Mouse (Mus musculus) cortical plate, adult 2 months (tissue): ENCODE measurements around the gene Xcl1.

Experiments used
- CTCF ChIP-seq: fragments of 200-500 bp; IDR thresholded peaks from 2 replicates; pipeline ENCODE4 v1.5.1; 2011; ENCODE audit warnings: mild to moderate bottlenecking, control low read depth, low read length; ENCODE audit not compliant: insufficient read depth; ENCODE audit errors: extremely low read depth
- POLR2A ChIP-seq: fragments of 200-500 bp; IDR thresholded peaks from 2 replicates; pipeline ENCODE4 v1.6.1; 2011; ENCODE audit warnings: mild to moderate bottlenecking, low read length, control low read depth; ENCODE audit not compliant: insufficient read depth; ENCODE audit errors: extremely low read depth

DNA sequence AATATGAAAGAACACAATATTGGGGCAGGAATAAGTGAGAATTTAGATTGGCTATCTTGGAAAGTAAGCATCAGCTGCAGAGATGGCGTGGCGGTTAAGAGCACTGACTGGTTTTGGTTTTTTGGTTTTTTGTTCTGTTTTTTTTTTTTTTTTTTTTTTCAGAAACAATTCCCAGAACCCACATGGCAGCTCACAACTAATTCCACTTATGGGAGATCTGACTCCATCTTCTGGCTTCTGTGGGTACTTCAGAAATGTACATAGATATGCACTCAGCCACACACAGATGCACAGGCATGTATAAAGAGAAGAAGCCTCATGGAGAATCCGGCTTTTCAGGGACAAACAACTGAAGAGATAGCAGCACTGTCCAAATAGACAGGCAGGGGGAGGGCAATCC, 22.6 kb upstream of the Xcl1 start:
- TF ChIP-seq POLR2A = no peak
- no peak for TF ChIP-seq CTCF
